Mouse (Mus musculus) kidney, embryonic 14.5 days (tissue): ENCODE measurements around the gene 2810408A11Rik. TPM values are rescaled to one million over a fixed set of nuclear protein-coding genes. Genes with fewer than 3 reads are reported as not detected.

Experiments used
- ATAC-seq: fragments of 200-750 bp; cut with Nextera tagmentation; 2 replicates; pipeline ENCODE4 v1.8.0; 2017; ENCODE audit warnings: moderate number of reproducible peaks, mild to moderate bottlenecking, moderate TSS enrichment, moderate library complexity; ENCODE audit not compliant: low FRiP score, low TSS enrichment
- H3K27ac ChIP-seq: fragments of 300-500 bp; sonication (generic); 2 replicates; pipeline ENCODE4 v1.5.1; 2014; ENCODE audit warnings: low read depth, mild to moderate bottlenecking, low read length, moderate library complexity, mixed read lengths
- H3K27me3 ChIP-seq: fragments of 300-500 bp; sonication (generic); 2 replicates; pipeline ENCODE4 v1.6.1; 2014; ENCODE audit warnings: mild to moderate bottlenecking, low read length; ENCODE audit not compliant: control insufficient read depth, insufficient read depth
- H3K36me3 ChIP-seq: fragments of 300-500 bp; sonication (generic); 2 replicates; pipeline ENCODE4 v1.6.1; 2014; ENCODE audit warnings: low read length, mixed read lengths; ENCODE audit not compliant: control insufficient read depth, insufficient read depth
- H3K4me1 ChIP-seq: fragments of 300-500 bp; sonication (generic); 2 replicates; pipeline ENCODE4 v1.6.1; 2014; ENCODE audit warnings: low read length, mixed read lengths; ENCODE audit not compliant: control insufficient read depth, insufficient read depth
- H3K4me2 ChIP-seq: fragments of 300-500 bp; sonication (generic); replicated peaks from 2 replicates; pipeline ENCODE4 v1.6.1; 2014; ENCODE audit warnings: low read depth, mild to moderate bottlenecking, low read length
- H3K4me3 ChIP-seq: fragments of 300-500 bp; sonication (generic); 2 replicates; pipeline ENCODE4 v1.5.1; 2014; ENCODE audit warnings: mild to moderate bottlenecking, low read length
- H3K9ac ChIP-seq: fragments of 300-500 bp; sonication (generic); 2 replicates; pipeline ENCODE4 v1.6.1; 2014; ENCODE audit warnings: low read depth, mild to moderate bottlenecking, low read length, moderate library complexity
- H3K9me3 ChIP-seq: fragments of 300-500 bp; sonication (generic); 2 replicates; pipeline ENCODE4 v1.6.1; 2016; ENCODE audit warnings: low read length; ENCODE audit not compliant: control insufficient read depth
- WGBS: fragments of 180-500 bp; shearing (Covaris S2); extraction: QIAGEN DNeasy Blood & Tissue Kit; methylation state at CpG from one replicate; pipeline ENCODE4 v1.1.7; 2014; 5-methylcytosine and 5-hydroxymethylcytosine counted together
- polyA plus RNA-seq: library from polyadenylated mRNA; unstranded; fragments of >200 nt; fragmentation: Nextera tagmentation; extraction: Ambion mirVana; gene quantifications from 2 replicates; pipeline ENCODE4 v1.2.1, GENCODE M21; 2014

2810408A11Rik gene
- polyA plus RNA-seq, 1 experiment from 2014 or later, result 15.1 TPM

GRCm38 (mm10) chr11:69922796-69923195 lies 22.0 kb upstream of the 2810408A11Rik start:
- Histone ChIP-seq H3K27ac (0 out of 2 replicates have a peak overlapping the region, but pooled peaks have one; percentile 98), H3K9ac (no peak overlapping the region), H3K4me1 (peaks cover 11% of the 10 kb centered on the region), H3K27me3 (no peaks in the 10 kb centered on the region), H3K36me3 (peaks cover 16% of the 10 kb centered on the region), H3K9me3 (no peaks in the 10 kb centered on the region), H3K4me3 (no peak overlapping the region), H3K4me2 (no peak overlapping the region)
- WGBS, result 67% methylated on average over 3 of the region's 3 CpGs
- no peak for ATAC-seq

- H3K4me3 ChIP-seq, result peak overlapping the region; percentile 87
- peak overlapping the region; percentile 56 for H3K4me2 ChIP-seq
- H3K9me3 ChIP-seq, result no peaks in the 10 kb centered on the region
- ATAC-seq, result no peak
- no peaks in the 10 kb centered on the region for H3K27me3 ChIP-seq
- peaks cover 11% of the 10 kb centered on the region for H3K4me1 ChIP-seq
- peaks cover 22% of the 10 kb centered on the region for H3K36me3 ChIP-seq
- peak overlapping the region; percentile 98 for H3K27ac ChIP-seq
- H3K9ac ChIP-seq, result peak overlapping the region; percentile 59
- WGBS, result 3% methylated on average over 12 of the region's 12 CpGs
Measured at GRCm38 (mm10) chr11:69922012-69922756, 21.4 kb upstream of the 2810408A11Rik start.

GRCm38 (mm10) chr11:69921114-69922011 lies 20.6 kb upstream of the 2810408A11Rik start, which contains the start of gene Eif5a:
Gene Eif5a (minus strand): TSS chr11:69921958.
- H3K36me3 ChIP-seq, result peaks cover 30% of the 10 kb centered on the region
- peak; percentile 97 for ATAC-seq
- peak within 1 kb of the TSS; percentile 98 for H3K9ac ChIP-seq
- peak within 1 kb of the TSS; percentile 87 for H3K4me2 ChIP-seq
- H3K4me3 ChIP-seq, result peak within 1 kb of the TSS; percentile 87
- H3K4me1 ChIP-seq, result peaks cover 11% of the 10 kb centered on the region
- no peaks in the 10 kb centered on the region for H3K27me3 ChIP-seq
- H3K27ac ChIP-seq, result peak within 1 kb of the TSS; percentile 98
- under 1% methylated on average over 78 of the region's 78 CpGs for WGBS
- H3K9me3 ChIP-seq, result no peaks in the 10 kb centered on the region

GRCm38 (mm10) chr11:69920266-69921031 lies 19.7 kb upstream of the 2810408A11Rik start:
- Histone ChIP-seq H3K9ac (peak overlapping the region; percentile 98), H3K27me3 (no peaks in the 10 kb centered on the region), H3K36me3 (peaks cover 39% of the 10 kb centered on the region), H3K4me2 (peak overlapping the region; percentile 87), H3K27ac (peak overlapping the region; percentile 96), H3K9me3 (no peaks in the 10 kb centered on the region), H3K4me1 (peaks cover 17% of the 10 kb centered on the region), H3K4me3 (peak overlapping the region; percentile 87)
- peak; percentile 40 for ATAC-seq
- WGBS, result 1% methylated on average over 61 of the region's 65 CpGs

GRCm38 (mm10) chr11:69919661-69920265 lies 19.0 kb upstream of the 2810408A11Rik start:
- Histone ChIP-seq H3K4me1 (peaks cover 22% of the 10 kb centered on the region), H3K4me2 (peak overlapping the region; percentile 87), H3K36me3 (peaks cover 46% of the 10 kb centered on the region), H3K27ac (peak overlapping the region; percentile 96), H3K27me3 (no peaks in the 10 kb centered on the region), H3K9ac (peak overlapping the region; percentile 98), H3K4me3 (peak overlapping the region; percentile 87), H3K9me3 (no peaks in the 10 kb centered on the region)
- WGBS, result under 1% methylated on average over 17 of the region's 17 CpGs
- no peak for ATAC-seq

- Histone ChIP-seq H3K4me2 (peak overlapping the region; percentile 87), H3K9ac (peak overlapping the region; percentile 98; the same call in 1 of the 2 replicates), H3K36me3 (peaks cover 47% of the 10 kb centered on the region), H3K27ac (no peak overlapping the region), H3K4me3 (peak overlapping the region; percentile 87), H3K4me1 (peaks cover 24% of the 10 kb centered on the region), H3K27me3 (no peaks in the 10 kb centered on the region), H3K9me3 (no peaks in the 10 kb centered on the region)
- no peak for ATAC-seq
- WGBS, result 82% methylated on average over 9 of the region's 9 CpGs
Measured at GRCm38 (mm10) chr11:69919053-69919452, 18.3 kb upstream of the 2810408A11Rik start.

GRCm38 (mm10) chr11:69918118-69918517 lies 17.3 kb upstream of the 2810408A11Rik start:
- Histone ChIP-seq H3K27ac (no peak overlapping the region), H3K27me3 (no peaks in the 10 kb centered on the region), H3K4me3 (no peak overlapping the region), H3K4me2 (no peak overlapping the region), H3K36me3 (peaks cover 49% of the 10 kb centered on the region), H3K9me3 (no peaks in the 10 kb centered on the region), H3K9ac (no peak overlapping the region), H3K4me1 (peaks cover 27% of the 10 kb centered on the region)
- 83% methylated on average over 5 of the region's 5 CpGs for WGBS
- ATAC-seq, result no peak

- WGBS, result 86% methylated on average over 8 of the region's 8 CpGs
- H3K4me1 ChIP-seq, result peaks cover 24% of the 10 kb centered on the region
Measured at GRCm38 (mm10) chr11:69917379-69917948, 16.7 kb upstream of the 2810408A11Rik start.

More at GRCm38 (mm10) chr11:69917379-69917948, 16.7 kb upstream of the 2810408A11Rik start:
- Histone ChIP-seq H3K36me3 (peaks cover 56% of the 10 kb centered on the region), H3K4me2 (no peak overlapping the region), H3K9ac (no peak overlapping the region), H3K27me3 (no peaks in the 10 kb centered on the region), H3K27ac (no peak overlapping the region), H3K9me3 (no peaks in the 10 kb centered on the region), H3K4me3 (no peak overlapping the region)
- ATAC-seq, result no peak
